Mouse (Mus musculus): Measurements from ENCODE around the gene Pkn2. TPM values are rescaled to one million over a fixed set of nuclear protein-coding genes. Genes with fewer than 3 reads are reported as not detected.

Pkn2 gene
- polyA plus RNA-seq, 1 experiment from 2014 or later, result 50.7 TPM

GRCm38 (mm10) chr3:142817506-142817905 is 64.3 kb downstream of the Pkn2 start:
- Histone ChIP-seq H3K9me3 (no peaks in the 10 kb centered on the region), H3K4me3 (no peak overlapping the region), H3K4me1 (no peaks in the 10 kb centered on the region), H3K27ac (no peak overlapping the region), H3K27me3 (ENCODE audit: poor library complexity, severe bottlenecking) (no peaks in the 10 kb centered on the region), H3K36me3 (replicated peaks) (peaks cover 75% of the 10 kb centered on the region)
- no peak for DNase-seq (ENCODE audit: extremely low spot score, low spot score)
- WGBS, result 98% methylated on average over 3 of the region's 3 CpGs

- no peak for DNase-seq (ENCODE audit: extremely low spot score, low spot score)
- H3K36me3 ChIP-seq (replicated peaks), result peaks cover 76% of the 10 kb centered on the region
Measured at GRCm38 (mm10) chr3:142811582-142811981, 70.2 kb downstream of the Pkn2 start.

GRCm38 (mm10) chr3:142795587-142795986 is 86.2 kb downstream of the Pkn2 start:
- H3K9me3 ChIP-seq, result no peaks in the 10 kb centered on the region
- peaks cover 97% of the 10 kb centered on the region for H3K36me3 ChIP-seq (replicated peaks)
- no peak overlapping the region for H3K4me3 ChIP-seq
- no peak for DNase-seq (ENCODE audit: extremely low spot score, low spot score)
- H3K4me1 ChIP-seq, result no peaks in the 10 kb centered on the region
- WGBS, result 99% methylated on average over 3 of the region's 3 CpGs
- no peak overlapping the region for H3K27ac ChIP-seq
- no peaks in the 10 kb centered on the region for H3K27me3 ChIP-seq (ENCODE audit: poor library complexity, severe bottlenecking)

More at GRCm38 (mm10) chr3:142811582-142811981, 70.2 kb downstream of the Pkn2 start:
- no peak overlapping the region for H3K27ac ChIP-seq
- H3K27me3 ChIP-seq (ENCODE audit: poor library complexity, severe bottlenecking), result no peaks in the 10 kb centered on the region
- no peaks in the 10 kb centered on the region for H3K9me3 ChIP-seq
- 91% methylated on average over 3 of the region's 3 CpGs for WGBS
- no peaks in the 10 kb centered on the region for H3K4me1 ChIP-seq
- H3K4me3 ChIP-seq, result no peak overlapping the region

GRCm38 (mm10) chr3:142786423-142787072 is 95.3 kb downstream of the Pkn2 start:
- Histone ChIP-seq H3K4me1 (no peaks in the 10 kb centered on the region), H3K9me3 (no peaks in the 10 kb centered on the region), H3K4me3 (no peak overlapping the region), H3K27ac (no peak overlapping the region), H3K27me3 (ENCODE audit: poor library complexity, severe bottlenecking) (no peaks in the 10 kb centered on the region), H3K36me3 (replicated peaks) (peaks cover 82% of the 10 kb centered on the region)
- no peak for DNase-seq (ENCODE audit: extremely low spot score, low spot score)
- WGBS, result 60% methylated on average over 2 of the region's 2 CpGs

- DNase-seq (ENCODE audit: extremely low spot score, low spot score), result no peak
- H3K4me3 ChIP-seq, result no peak overlapping the region
- H3K36me3 ChIP-seq (replicated peaks), result peaks cover 96% of the 10 kb centered on the region
- no peaks in the 10 kb centered on the region for H3K4me1 ChIP-seq
- no peaks in the 10 kb centered on the region for H3K9me3 ChIP-seq
- no peaks in the 10 kb centered on the region for H3K27me3 ChIP-seq (ENCODE audit: poor library complexity, severe bottlenecking)
- 85% methylated on average over 3 of the region's 3 CpGs for WGBS
- no peak overlapping the region for H3K27ac ChIP-seq
Measured at GRCm38 (mm10) chr3:142777227-142777626, 104.6 kb downstream of the Pkn2 start.

- Histone ChIP-seq H3K4me1 (no peaks in the 10 kb centered on the region), H3K9me3 (no peaks in the 10 kb centered on the region), H3K36me3 (replicated peaks) (peaks cover 77% of the 10 kb centered on the region), H3K27ac (no peak overlapping the region), H3K4me3 (no peak overlapping the region), H3K27me3 (ENCODE audit: poor library complexity, severe bottlenecking) (no peaks in the 10 kb centered on the region)
- no peak for DNase-seq (ENCODE audit: extremely low spot score, low spot score)
- 87% methylated on average over 4 of the region's 4 CpGs for WGBS
Measured at GRCm38 (mm10) chr3:142773538-142774191, 108.1 kb downstream of the Pkn2 start.

- no peak for DNase-seq (ENCODE audit: extremely low spot score, low spot score)
- Histone ChIP-seq H3K4me1 (peaks cover 16% of the 10 kb centered on the region), H3K27me3 (ENCODE audit: poor library complexity, severe bottlenecking) (no peaks in the 10 kb centered on the region), H3K4me3 (no peak overlapping the region), H3K27ac (no peak overlapping the region), H3K36me3 (replicated peaks) (peaks cover 46% of the 10 kb centered on the region), H3K9me3 (no peaks in the 10 kb centered on the region)
- 84% methylated on average over 1 of the region's 1 CpGs for WGBS
Measured at GRCm38 (mm10) chr3:142770518-142770917, 111.3 kb downstream of the Pkn2 start.

GRCm38 (mm10) chr3:142768498-142768897 is 113.3 kb downstream of the Pkn2 start:
- Histone ChIP-seq H3K36me3 (replicated peaks) (peaks cover 28% of the 10 kb centered on the region), H3K4me3 (no peak overlapping the region), H3K9me3 (no peaks in the 10 kb centered on the region), H3K27me3 (ENCODE audit: poor library complexity, severe bottlenecking) (no peaks in the 10 kb centered on the region), H3K27ac (no peak overlapping the region), H3K4me1 (peaks cover 16% of the 10 kb centered on the region)
- 97% methylated on average over 6 of the region's 6 CpGs for WGBS
- DNase-seq (ENCODE audit: extremely low spot score, low spot score), result no peak

- DNase-seq (ENCODE audit: extremely low spot score, low spot score), result no peak
Measured at GRCm38 (mm10) chr3:142765778-142766165, 116.0 kb downstream of the Pkn2 start.

GRCm38 (mm10) chr3:142764995-142765777 is 116.6 kb downstream of the Pkn2 start, which contains the start of gene Gtf2b:
Gene Gtf2b (plus strand): TSS chr3:142765045.
- under 1% methylated on average over 64 of the region's 64 CpGs for WGBS
- no peaks in the 10 kb centered on the region for H3K36me3 ChIP-seq (replicated peaks)
- H3K4me3 ChIP-seq, result peak within 1 kb of the TSS; percentile 67
- peaks cover 16% of the 10 kb centered on the region for H3K4me1 ChIP-seq
- no peaks in the 10 kb centered on the region for H3K27me3 ChIP-seq (ENCODE audit: poor library complexity, severe bottlenecking)
- peak; percentile 93 for DNase-seq (ENCODE audit: extremely low spot score, low spot score)
- H3K27ac ChIP-seq, result peak within 1 kb of the TSS; percentile 95
- no peaks in the 10 kb centered on the region for H3K9me3 ChIP-seq

More at GRCm38 (mm10) chr3:142765778-142766165, 116.0 kb downstream of the Pkn2 start:
- Histone ChIP-seq H3K27ac (peak overlapping the region; percentile 95), H3K36me3 (replicated peaks) (peaks cover 2% of the 10 kb centered on the region; the same call in 1 of the 2 replicates), H3K4me1 (peaks cover 16% of the 10 kb centered on the region), H3K4me3 (peak overlapping the region; percentile 67), H3K9me3 (no peaks in the 10 kb centered on the region), H3K27me3 (ENCODE audit: poor library complexity, severe bottlenecking) (no peaks in the 10 kb centered on the region)
- 36% methylated on average over 10 of the region's 10 CpGs for WGBS

- Histone ChIP-seq H3K4me1 (no peaks in the 10 kb centered on the region), H3K27me3 (ENCODE audit: poor library complexity, severe bottlenecking) (no peaks in the 10 kb centered on the region), H3K9me3 (no peaks in the 10 kb centered on the region), H3K27ac (no peak overlapping the region), H3K4me3 (no peak overlapping the region), H3K36me3 (replicated peaks) (no peaks in the 10 kb centered on the region)
- no peak for DNase-seq (ENCODE audit: extremely low spot score, low spot score)
- 73% methylated on average over 6 of the region's 6 CpGs for WGBS
Measured at GRCm38 (mm10) chr3:142760356-142760755, 121.4 kb downstream of the Pkn2 start.

GRCm38 (mm10) chr3:142758593-142758992 is 123.2 kb downstream of the Pkn2 start:
- 86% methylated on average over 7 of the region's 7 CpGs for WGBS
- DNase-seq (ENCODE audit: extremely low spot score, low spot score), result no peak
- H3K27ac ChIP-seq, result no peak overlapping the region

GRCm38 (mm10) chr3:142757841-142758240 is 124.0 kb downstream of the Pkn2 start:
- WGBS, result 70% methylated on average over 12 of the region's 12 CpGs
- DNase-seq (ENCODE audit: extremely low spot score, low spot score), result no peak

More at GRCm38 (mm10) chr3:142758593-142758992, 123.2 kb downstream of the Pkn2 start:
- H3K27me3 ChIP-seq (ENCODE audit: poor library complexity, severe bottlenecking), result no peaks in the 10 kb centered on the region
- H3K36me3 ChIP-seq (replicated peaks), result no peaks in the 10 kb centered on the region
- no peaks in the 10 kb centered on the region for H3K4me1 ChIP-seq
- no peaks in the 10 kb centered on the region for H3K9me3 ChIP-seq
- no peak overlapping the region for H3K4me3 ChIP-seq

More at GRCm38 (mm10) chr3:142757841-142758240, 124.0 kb downstream of the Pkn2 start:
- no peak overlapping the region for H3K27ac ChIP-seq
- H3K27me3 ChIP-seq (ENCODE audit: poor library complexity, severe bottlenecking), result no peaks in the 10 kb centered on the region
- H3K4me3 ChIP-seq, result no peak overlapping the region
- H3K36me3 ChIP-seq (replicated peaks), result no peaks in the 10 kb centered on the region
- H3K4me1 ChIP-seq, result no peaks in the 10 kb centered on the region
- H3K9me3 ChIP-seq, result no peaks in the 10 kb centered on the region
